Mouse (Mus musculus): ENCODE results near the gene Plcg2. TPM values are rescaled to one million over a fixed set of nuclear protein-coding genes. Genes with fewer than 3 reads are reported as not detected.

The Plcg2 gene
- total RNA-seq, 2 experiments from 2014 or later = 3.2 to 4.2 TPM

DNA sequence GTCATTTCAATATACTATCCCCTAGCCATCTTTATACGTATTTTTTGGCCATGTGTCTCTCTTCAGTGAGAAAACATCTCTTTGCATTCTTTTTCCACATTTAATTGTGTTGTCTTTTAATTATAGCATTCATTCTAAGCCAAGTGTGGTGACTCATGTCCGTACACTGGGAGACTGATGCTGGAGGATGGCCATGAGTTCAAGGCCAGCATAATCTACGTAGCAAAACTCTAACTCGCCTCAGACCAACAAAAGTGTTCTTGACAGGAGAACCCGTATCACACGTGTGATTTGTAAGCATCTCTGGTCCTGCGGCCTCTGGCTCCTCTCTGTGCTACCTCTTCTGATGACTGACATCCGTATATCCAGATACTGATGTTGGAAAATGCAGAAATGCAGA lies 13.4 kb upstream of the Plcg2 start:
- no peak for DNase-seq (ENCODE audit: low spot score in 2 of 2)

DNA sequence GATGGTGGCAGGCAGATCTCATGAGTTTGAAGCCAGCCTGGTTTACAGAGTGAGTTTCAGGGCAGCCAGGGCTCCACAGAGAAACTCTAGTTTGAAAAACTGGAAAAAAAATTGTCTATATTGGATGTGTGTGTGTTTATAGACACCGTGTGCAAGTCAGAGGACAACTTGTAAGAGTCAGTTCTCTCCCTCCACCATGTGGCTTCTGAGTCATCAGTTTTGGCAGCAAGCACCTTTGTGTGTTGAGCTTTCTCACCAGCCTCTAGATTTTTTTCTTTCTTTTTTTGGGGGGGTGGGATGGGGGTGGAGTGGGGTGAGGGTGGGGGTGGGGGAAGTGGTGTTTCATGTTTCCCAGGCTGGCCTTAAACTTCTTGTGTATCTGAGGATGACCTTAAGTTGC lies 12.8 kb upstream of the Plcg2 start:
- no peak for DNase-seq (ENCODE audit: low spot score in 2 of 2)

DNA sequence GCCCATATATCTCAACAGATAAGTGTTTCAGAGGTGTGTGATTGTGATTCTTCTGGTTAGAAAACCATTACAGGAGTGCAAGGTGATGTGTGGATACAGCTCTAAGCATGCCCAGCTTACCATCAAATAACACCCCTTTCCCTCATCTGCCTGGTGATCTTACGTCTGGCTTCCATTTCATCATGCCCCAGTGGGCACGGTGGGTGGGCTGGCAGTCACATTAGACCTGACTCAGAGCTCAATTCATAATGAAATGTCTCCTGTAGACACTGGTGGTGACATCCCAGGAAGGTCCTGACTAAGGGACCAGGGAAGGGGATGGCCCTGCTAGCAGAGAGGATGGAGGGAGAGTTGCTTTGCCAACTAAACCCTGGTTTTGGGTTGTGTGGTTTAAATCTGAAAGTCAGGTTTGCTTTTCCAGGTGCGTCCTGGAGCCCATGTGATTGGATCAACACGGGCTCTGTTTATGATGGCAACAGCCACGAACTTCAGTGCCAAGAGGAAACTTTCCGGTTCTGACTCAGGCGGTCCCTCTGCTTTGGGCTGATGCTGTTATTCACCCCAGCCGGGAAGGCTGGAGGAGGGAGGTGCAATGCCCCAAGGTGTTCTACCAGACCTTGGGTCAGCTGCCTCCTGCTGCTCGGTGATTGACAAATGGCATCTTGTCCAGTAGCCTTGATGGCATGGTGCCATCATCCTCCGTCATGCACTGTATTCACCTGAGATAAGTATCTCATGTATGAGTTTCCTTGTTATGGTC lies 9.7 kb upstream of the Plcg2 start:
- DNase-seq (ENCODE audit: low spot score in 2 of 2) = no peak

DNA sequence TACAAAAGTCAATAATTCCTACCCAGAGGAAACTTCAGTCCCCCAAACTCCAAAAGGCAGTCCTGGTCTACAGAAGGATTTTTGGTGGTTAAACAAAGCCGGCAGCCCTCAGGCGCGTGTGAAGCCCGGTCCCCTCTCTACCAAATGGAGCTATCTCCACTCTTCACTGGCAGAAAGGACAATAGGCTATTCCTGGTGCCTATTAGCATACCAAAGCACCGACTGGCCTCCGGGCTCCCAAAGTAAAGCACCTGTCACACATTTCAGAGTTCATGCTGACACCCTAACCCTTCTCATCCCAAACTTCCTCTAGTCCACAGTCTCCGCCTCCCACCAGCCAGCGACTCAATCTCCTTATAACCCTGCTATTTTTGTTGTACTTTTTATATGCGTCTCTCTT lies 4.5 kb upstream of the Plcg2 start:
- DNase-seq (ENCODE audit: low spot score in 2 of 2) = no peak

DNA sequence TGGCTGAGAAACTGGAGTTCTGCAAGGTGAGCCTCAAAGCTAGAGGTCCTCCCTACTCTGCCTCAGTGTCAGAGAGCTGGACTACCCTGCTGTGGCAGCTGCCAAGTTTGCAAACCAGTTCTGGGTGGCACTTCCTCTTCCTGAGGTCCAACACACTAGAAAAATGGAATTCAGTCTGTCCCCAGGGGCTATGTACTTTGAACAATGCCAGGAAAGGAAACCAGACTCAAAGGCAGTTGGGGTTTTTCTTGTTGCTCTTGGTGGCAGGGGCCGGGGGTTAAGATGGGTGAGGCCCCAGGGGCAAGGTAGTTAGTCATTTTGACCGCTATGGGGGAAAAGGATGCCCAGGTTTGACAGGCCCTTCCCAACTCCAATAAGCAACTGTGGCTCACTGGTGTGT lies 3.2 kb upstream of the Plcg2 start:
- DNase-seq (ENCODE audit: low spot score in 2 of 2) = no peak

DNA sequence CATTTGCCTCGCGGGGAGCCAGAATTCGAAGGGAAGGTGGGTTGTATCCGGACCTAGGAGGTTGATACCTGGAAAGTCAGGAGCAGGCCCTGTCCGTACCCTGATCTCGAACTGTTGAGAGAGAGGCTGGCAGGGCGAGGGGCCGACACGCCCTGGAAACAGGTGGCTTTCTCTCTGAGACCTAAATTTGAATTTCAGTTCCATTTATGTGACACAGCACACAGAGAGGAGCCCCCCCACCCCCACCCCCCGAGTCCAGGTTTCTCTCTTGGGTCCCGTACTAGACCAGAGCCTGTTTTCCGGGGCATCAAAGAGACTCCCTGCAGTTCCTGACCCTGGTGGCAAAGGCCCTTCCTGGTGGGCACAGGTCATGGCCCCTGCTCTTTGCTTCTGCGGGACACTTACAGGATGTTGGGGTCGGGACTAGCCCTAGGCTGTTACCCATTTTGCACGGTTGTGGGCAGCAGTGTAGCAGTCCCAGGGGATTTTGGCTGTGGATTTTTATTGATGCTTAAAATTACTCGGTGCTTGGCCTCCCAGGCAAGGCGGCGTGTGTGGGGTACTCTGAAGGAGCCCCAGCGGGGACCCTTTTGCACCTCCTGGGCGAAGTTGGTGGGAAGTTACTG lies 937 bp downstream of the Plcg2 start:
- DNase-seq (ENCODE audit: low spot score in 2 of 2) = no peak

DNA sequence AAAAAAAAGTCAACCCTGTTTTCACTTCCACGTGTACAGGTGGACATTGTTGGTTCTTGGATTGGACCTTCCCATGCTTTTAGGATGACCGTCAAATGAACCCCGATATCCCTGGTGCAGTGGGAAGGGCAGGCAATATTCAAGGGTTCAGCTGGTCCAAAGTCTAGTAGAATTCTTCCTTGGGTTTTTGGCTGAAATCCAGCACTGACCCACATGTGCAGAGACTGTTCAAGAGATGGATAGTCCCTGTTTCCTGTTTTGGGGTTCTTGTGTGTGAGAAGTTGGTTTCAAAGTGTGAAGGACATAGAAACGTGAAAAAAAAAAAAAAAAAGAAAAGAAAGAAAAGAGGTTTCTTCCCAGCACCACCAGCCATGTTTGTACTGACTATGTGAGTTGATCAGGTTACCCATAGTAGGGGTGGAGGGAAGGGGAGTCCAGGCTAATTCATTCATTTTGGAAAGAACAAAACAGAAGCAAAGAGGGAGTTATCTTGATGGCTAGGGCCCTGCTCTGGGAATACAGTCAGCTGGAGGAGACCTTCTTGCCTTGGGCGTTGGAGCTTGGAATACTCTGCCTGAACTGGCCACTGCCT lies 2.2 kb downstream of the Plcg2 start:
- DNase-seq (ENCODE audit: low spot score in 2 of 2) = no peak

DNA sequence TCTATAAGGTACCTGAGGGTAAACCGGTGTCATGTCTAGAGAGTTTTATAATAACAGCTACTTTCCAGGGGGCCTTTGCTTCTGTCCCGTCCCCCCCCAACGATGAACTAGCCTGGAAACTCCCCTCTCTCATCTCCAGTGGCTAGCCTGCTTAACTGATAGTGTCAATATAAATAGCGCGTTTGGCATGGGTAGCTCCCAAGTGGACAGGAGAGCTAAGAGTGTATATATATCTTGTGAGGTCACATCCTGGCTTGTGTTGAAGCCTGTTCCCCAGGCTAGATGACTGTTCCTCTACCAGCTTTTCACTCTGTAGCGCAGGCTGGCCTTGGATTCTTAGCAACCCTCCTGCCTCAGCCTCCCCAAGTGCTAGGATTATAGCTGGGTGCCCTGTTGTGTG lies 3.2 kb downstream of the Plcg2 start:
- DNase-seq (ENCODE audit: low spot score in 2 of 2) = no peak

DNA sequence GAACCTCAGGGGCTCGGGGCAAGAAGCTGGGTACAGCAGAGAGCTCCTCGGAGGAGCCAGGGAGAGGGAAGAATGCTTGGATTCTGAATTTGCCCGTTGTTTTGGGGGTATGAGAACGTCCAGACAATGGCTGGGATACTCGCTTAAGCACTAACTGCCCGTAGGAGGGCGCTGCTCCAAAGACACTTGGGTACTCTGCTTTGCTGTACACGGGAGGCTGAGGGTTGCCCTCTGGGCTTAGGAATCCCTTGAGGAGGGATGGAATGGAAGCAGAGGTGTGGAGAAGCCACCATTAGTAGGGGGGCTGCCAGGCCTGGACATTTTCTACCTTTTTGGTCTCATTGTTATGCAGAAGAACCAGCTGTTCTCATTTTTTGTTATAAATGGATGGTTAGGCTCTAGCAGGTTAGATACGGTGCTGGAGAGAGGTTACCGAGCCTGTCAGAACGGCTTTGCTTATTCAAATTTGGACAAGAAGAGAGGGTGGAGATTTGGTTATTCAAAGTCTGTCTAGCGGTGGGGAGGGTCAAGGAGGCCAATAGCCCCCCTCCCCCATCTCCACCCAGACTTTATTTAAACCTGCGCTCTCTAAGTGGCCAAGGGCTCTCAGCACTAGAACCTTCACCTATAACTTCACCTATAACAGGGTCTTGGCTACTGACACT lies 5.4 kb downstream of the Plcg2 start:
- no peak for DNase-seq (ENCODE audit: low spot score in 2 of 2)

DNA sequence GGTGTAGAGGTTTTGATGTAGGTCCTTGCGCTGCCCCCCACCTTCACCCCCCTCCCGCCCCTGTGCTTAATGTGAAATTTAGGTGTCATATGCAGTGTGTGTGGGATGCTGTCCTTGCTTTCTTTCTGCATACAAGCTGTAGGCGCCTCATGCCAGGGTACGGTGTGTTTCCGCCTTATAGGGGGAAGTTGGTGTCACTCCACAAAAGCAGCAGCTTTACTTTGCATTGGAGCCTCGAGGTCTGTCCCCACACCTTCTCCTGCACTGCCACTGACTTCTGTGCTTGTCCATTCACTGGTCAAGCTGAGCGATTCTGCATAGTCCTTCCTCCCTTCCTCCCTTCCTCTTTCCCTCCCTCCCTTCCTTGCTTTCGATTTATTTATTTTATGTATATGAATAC lies 9.6 kb downstream of the Plcg2 start:
- no peak for DNase-seq (ENCODE audit: low spot score in 2 of 2)

DNA sequence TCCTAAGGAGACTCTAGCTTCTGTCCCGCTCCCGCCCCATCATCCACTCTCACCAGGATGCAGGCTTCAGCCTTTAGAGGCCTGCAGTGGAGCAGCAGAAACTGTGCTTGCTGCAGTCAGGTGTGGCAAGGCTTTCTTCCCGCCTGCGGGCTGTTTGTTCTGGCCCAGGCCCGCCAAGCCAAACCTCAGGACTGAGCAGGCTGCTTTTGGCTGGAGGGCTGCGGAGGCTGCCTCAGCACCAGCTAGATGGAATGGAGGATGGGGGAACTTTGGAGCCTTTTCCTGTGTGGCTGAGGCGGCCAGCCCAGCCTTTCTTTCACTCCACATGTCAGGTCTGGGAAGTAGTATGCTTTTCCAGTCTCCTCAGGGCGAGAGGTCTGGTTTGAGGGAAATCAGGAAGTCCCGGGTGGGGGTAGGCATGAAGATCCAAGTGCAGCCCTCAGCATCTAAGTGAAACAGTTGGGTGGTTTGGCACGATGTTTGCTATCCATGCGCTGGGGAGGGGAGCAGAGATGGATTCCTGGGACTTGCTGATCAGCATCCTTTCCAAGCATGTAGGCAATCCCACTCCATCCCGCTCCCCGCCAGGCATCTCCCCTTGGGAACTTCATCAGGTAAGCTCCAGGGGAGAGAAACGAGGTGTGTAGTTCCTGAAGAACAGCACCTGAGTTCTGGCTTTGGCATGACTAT lies 18.9 kb downstream of the Plcg2 start:
- peak; percentile 30 to 53 for DNase-seq (ENCODE audit: low spot score in 2 of 2)

DNA sequence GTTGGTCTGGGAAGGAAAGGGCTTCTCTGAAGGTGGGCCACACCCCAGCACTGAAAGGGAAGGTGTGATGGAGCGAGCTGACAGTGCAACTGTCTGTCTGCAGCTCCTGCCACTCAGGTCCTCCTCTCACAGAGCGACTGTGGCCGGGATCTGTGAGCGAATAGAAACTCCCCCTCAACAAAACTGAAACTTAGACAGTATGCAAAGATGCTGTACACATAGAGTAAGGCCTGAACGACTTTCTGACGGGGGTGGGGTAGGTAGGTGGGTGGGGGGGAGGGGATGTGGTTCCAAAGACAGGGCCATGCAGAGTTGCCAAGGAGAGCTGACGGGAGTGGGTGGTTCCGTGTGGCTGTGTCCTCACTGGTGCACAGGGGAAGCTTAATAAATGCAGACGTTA lies 19.8 kb downstream of the Plcg2 start:
- DNase-seq (ENCODE audit: low spot score in 2 of 2) = peak in 1 of 2 experiments; percentile 30

DNA sequence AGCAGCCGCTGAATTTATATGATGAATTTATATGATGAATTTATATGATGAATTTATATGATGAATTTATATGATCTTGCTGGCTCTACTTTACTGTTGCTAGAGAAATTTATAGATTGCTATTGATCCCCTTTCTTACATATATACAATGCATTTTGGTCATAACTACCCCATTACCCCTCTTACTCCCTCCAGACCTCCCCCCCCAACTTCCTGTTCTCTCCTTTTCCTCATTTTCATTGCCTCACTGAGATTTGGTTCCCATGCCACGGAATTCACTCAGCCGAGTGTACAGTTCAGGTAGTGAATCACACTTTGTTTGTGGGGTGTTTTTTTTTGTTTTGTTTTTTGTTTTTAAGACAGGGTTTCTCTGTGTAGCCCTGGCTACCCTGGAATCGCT lies 20.8 kb downstream of the Plcg2 start:
- DNase-seq (ENCODE audit: low spot score in 2 of 2) = no peak

DNA sequence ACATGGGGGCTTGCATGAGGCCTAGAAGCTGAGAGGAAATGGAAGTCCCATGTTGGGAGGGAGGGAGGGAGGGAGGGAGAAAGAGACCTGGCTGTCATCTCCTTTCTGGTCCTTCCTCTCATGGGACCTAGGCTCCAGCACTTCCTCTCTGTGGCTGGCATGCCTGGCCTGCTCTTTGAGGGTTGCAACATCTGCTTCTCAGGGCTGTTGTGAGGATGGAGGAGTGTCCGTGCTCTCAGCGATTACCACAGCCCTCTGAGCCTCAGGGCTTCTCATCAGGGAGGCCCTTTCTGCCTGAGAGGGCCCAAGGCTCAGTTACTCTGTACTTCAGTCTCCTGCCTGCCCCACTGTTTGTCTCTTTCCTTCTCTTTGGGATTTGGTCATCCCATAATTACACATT lies 28.1 kb downstream of the Plcg2 start:
- no peak for DNase-seq (ENCODE audit: low spot score in 2 of 2)

DNA sequence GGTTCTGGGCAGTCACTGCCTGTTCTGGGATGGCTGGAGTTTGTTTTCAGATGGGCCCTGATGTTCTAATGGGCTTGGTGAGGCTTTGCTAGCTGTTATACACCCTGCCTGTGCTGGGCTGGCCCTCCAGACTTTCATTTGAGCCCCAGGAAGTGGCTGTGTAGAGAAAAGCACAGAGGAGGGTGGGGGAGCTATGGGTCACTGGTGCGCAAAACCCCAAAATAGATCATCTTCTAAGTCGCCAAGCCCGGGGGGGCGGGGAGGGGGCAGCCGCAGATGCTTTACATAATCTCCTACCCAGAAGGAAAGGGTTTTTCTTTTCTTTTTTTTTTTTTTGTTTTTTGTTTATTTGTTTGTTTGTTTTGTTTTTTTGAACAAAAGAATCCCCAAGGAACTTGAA lies 29.9 kb downstream of the Plcg2 start:
- no peak for DNase-seq (ENCODE audit: low spot score in 2 of 2)

DNA sequence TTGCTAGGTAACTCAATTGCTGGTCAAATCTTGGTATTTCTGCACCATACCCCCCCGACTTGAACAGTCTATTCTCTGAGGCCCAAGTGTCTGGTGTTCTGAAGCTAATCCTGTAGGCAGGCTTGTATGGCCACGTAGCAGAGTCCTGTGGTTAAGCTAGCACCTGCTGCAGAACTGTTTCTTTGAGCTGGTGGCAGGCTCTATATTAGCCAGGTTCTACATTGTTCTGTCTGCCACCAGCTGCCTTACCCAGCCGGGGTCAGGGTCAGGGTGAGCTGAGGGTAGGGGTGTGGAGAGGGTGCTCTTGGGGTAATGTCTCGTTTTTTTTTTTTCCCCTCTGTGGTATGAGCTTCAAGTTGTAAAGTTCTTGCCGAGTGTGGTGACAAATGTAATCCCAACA lies 31.1 kb downstream of the Plcg2 start:
- DNase-seq (ENCODE audit: low spot score in 2 of 2) = no peak

DNA sequence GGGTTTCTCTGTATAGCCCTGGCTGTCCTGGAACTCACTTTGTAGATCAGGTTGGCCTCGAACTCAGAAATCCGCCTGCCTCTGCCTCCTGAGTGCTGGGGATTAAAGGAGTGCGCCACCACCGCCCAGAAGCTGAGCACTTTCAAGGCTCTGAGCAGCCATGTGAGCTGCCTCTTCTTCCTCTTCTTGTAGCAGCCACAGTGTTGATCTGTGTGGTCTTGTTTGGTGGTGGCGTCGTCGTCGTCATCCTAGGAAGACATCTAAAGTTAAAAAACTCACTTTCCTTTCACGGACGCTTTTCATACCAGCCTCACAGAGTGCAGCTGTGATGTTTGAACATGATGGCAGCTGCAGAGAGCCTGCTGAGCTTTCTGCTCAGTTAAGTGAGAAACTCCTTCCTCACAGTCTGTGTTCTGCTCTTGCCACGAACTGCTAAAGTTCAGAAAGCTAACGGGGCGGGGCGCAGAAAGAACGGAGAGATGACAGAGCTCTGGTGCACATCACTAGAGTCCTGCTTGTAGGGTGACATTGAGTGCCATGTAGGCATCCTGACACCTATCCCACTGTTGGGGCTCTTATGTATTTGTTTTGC lies 34.4 kb downstream of the Plcg2 start:
- no peak for DNase-seq (ENCODE audit: low spot score in 2 of 2)

DNA sequence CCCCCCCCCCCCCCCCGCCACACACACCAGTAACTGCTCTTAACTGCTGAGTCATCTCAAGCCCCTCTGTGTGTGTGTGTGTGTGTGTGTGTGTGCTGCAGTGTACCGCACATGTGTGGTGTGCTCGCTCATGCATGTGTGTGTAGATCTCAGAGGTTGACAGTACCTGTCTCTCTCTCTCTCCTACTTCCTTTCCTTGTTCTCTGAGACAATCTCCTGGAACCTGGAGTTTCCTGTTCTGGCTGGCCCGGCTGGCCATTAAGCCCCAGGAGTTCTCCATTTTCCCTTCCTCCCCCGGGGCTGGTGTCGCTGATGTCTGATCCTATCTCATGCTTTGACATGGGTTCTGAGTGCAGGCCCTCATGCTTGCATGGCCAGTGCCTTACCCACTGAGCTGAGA lies 38.8 kb downstream of the Plcg2 start:
- DNase-seq (ENCODE audit: low spot score in 2 of 2) = no peak

DNA sequence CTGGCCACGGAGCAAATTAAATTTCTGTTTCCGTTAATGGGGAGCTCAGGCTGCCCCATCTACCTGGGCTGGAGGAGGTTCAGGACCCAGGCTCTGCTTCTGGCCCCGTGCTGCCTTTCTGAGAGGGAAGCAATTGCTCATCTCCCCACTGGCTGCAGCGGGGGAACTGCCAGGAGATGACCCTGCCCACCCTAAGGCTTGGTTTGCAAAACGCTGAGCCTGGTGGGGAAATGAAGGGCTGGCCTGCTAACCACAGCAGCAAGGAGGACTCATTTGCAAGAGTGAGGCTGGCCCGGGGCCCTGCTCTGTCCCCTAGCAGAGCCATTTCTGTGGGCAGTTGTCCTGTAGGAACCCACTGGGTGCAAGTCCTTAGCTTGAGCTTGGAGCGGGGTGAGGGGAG lies 39.7 kb downstream of the Plcg2 start:
- no peak for DNase-seq (ENCODE audit: low spot score in 2 of 2)

DNA sequence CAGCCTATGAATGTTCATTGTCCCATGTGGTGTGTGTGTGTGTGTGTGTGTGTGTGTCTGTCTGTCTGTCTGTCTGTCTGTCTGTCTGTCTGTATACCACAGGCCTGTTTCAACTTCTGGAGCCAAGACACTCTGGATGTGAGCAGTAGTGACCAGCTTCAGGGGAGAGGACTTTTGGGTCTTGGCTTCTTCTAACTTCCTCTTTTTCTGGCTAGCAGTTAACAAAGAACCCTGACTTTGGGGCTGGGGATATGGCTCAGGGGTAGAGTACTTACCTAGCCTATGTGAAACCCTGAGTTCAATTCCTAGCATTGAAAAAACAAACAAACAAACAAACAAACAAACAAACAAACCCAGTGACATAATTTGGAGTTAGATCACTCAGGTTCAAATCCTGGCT lies 44.9 kb downstream of the Plcg2 start:
- DNase-seq (ENCODE audit: low spot score in 2 of 2) = no peak

DNA sequence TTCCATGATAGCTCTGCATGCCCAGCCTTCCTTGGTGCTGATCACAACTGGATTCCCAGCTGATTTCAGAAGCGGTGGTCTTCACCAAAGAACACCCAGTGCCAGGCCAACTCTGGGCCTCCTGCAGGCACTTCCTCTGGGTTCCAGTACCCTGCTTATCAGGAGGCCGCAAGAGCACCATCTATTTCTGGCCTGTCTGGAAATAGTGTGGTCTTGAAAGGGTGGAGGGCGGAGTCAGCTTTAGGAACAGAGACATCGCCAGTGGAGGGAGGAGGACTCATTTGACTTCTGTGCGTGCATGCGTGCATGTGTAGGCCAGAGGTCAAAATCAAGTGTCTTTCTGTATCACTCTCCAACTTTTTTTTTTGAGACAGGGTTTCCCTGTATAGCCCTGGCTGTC lies 45.7 kb downstream of the Plcg2 start:
- no peak for DNase-seq (ENCODE audit: low spot score in 2 of 2)

All from layer of hippocampus, adult 18-20 months (tissue).